Mouse (Mus musculus): ENCODE measurements around the gene Tmem231. TPM values are rescaled to one million over a fixed set of nuclear protein-coding genes. Genes with fewer than 3 reads are reported as not detected.

The Tmem231 gene
- total RNA-seq, 2 experiments from 2014 or later: 1.3 to 2.6 TPM

- intact Hi-C loops (cut with DNase I): no loop called here
- DNase-seq: no peak
Observed at GRCm38 (mm10) chr8:111868664-111869063, 65.0 kb downstream of the Tmem231 start.

GRCm38 (mm10) chr8:111865857-111866256 is 67.8 kb downstream of the Tmem231 start:
- DNase-seq: no peak
- intact Hi-C loops (cut with DNase I): no loop called here

DNA sequence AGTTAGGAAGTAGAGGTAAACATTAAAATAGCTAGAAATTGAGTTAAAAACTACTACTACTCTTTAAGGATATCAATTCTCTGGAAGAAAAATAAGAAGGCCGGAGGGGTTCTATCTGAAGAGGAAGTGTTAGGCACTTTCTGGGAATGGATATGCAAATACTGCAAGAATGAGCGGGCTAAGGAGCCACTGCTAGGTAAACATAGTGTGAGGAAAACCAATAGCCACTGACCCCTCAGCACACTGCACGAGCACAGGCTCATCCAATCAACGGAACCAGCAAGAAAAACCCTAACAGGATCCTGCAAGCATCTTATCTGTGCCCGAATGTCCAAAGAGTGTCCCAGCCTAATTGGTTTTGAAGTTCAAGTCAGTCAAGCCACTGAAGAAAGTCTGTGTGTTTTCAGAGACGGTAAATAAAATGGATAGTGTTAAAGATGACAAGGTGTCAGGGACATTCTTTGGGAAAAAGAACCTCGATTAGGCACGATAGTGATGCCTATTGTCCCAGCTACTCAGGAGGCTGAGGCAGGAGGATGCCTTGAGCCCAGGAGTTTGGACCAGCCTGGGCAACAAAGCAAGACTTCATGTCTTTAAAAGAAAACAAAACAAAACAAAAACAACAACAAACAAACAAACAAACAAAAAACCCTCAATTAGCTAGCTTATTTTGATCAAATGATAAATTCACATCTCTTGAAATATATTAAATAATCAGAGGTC is 68.4 kb downstream of the Tmem231 start:
- DNase-seq: no peak
- intact Hi-C loops (cut with DNase I): no loop called here

GRCm38 (mm10) chr8:111864648-111865047 is 69.0 kb downstream of the Tmem231 start:
- DNase-seq: no peak
- intact Hi-C loops (cut with DNase I): no loop called here

DNA sequence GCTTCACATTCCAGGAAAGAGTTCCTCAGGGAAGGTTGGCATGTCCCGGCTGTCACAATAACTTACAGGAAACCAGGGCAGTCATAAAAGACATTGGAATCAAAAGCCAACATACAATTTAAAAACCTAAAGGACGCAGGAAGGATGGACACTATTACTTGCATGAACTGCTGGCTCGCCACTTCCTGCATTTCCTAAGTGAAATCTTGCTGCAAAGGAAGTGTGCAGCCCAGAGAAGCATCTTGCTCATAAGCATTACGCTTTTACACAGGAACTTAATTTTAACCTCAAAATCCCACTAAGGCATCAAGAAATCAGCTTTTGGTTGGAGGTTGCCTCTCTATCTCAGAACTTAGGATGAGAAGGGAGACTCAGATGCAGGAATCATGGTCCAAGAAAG is 70.4 kb downstream of the Tmem231 start:
- no peak for DNase-seq
- intact Hi-C loops (cut with DNase I): no loop called here

Other genes starting within 250 kb of the Tmem231 start
- gene Ctrb1, start 242.9 kb downstream of the Tmem231 start, total RNA-seq (2021): not detected
- gene Bcar1, start 190.1 kb downstream of the Tmem231 start, total RNA-seq (2021): 10 to 100 TPM; 18.8 to 19.1 TPM
- 10 to 100 TPM; 33.4 to 35.2 TPM for gene Cfdp1, start 79.6 kb downstream of the Tmem231 start, total RNA-seq (2021)
- 1 to 10 TPM; 3.0 to 3.2 TPM for gene Tmem170, start 57.1 kb downstream of the Tmem231 start, total RNA-seq (2021)
- gene Chst5, start 23.4 kb downstream of the Tmem231 start, total RNA-seq (2021): not detected
- 100 to 1,000 TPM; 128 to 138 TPM for gene Gabarapl2, start 6.8 kb upstream of the Tmem231 start, total RNA-seq (2021)
- 1 to 10 TPM; 1.5 to 1.7 TPM for gene Adat1, start 58.4 kb upstream of the Tmem231 start, total RNA-seq (2021)
- gene Kars, start 77.4 kb upstream of the Tmem231 start, total RNA-seq (2021): 100 to 1,000 TPM in 1 of 2 experiments, 10 to 100 TPM in 1; 99.8 to 106 TPM
- 10 to 100 TPM; 11.1 to 12.0 TPM for gene Terf2ip, start 77.5 kb upstream of the Tmem231 start, total RNA-seq (2021)
- gene Gm6793, start 81.2 kb upstream of the Tmem231 start, total RNA-seq (2021): not detected

All from heart, postnatal 36 days (tissue).